Mouse (Mus musculus) layer of hippocampus, adult 9-11 months (tissue): ENCODE data around the gene Zkscan16.

Experiments used
- DNase-seq: peaks from one replicate; pipeline ENCODE4 v3.0.0; 2022

Gene Zkscan16

DNA sequence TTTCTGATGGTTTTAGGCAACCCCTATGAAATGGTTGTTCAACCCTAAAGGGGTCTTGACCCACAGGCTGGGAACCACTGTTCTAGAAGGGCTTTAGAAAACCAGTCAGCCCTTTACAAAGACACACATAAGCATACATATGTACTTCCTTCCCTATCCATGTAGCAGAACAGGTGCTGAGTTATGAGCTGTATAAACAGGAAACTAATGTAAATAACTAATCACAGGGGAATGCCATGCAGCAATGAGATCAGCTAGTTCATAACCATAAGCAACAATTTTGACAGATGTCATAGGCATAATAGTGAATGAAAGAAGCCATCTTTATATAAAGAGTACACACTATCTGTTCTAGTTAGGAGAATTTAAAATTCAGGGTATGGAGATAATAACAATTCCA lies 1.8 kb upstream of the Zkscan16 start:
- no peak for DNase-seq

GRCm38 (mm10) chr4:58942942-58943341 lies 486 bp upstream of the Zkscan16 start:
- no peak for DNase-seq

- DNase-seq = no peak
These were observed 752 bp downstream of the Zkscan16 start for GRCm38 (mm10) chr4:58944206-58944553.

DNA sequence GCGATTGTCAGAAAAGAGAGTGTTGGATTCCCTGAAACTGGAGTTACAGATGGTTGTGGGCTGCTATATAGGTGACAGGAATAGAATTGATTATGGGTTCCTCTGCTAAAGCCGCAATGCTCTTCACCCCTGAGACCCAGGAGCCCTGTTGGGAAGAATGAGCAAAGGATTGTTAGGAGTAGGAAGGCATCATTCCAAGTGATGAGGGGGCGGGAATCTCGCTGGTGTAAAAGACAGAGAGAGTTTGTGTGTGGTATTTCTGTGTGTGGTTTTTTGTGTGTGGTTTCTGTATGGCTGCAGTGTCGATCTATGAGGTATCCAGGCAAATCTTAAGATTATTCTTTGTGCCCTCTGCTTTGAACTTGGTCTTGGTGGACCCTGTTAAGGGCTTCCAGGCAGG lies 1.3 kb downstream of the Zkscan16 start:
- peak; percentile 25 for DNase-seq

DNA sequence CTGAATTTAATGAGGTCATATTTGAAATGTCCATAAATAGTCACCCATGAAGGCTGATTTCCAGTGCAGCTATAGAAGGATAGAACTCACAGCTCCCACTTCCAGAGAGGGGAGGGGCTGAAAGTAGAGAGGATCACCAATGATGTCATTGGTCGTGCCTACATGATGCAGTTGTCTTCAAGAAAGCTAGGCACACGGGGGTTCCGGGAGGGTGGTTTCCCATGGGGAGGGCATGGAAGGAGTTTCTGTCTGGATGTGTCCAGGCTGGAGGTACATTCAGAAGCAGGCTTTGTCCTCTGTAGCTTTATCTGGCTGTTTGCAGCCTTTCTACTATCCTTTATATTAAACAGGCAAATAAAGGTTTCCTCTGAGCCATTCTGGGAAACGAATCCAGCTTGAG lies 5.0 kb downstream of the Zkscan16 start:
- no peak for DNase-seq

- DNase-seq = no peak
These were observed 9.2 kb downstream of the Zkscan16 start for GRCm38 (mm10) chr4:58952630-58953029.

GRCm38 (mm10) chr4:58961719-58962118 lies 18.3 kb downstream of the Zkscan16 start:
- no peak for DNase-seq

DNA sequence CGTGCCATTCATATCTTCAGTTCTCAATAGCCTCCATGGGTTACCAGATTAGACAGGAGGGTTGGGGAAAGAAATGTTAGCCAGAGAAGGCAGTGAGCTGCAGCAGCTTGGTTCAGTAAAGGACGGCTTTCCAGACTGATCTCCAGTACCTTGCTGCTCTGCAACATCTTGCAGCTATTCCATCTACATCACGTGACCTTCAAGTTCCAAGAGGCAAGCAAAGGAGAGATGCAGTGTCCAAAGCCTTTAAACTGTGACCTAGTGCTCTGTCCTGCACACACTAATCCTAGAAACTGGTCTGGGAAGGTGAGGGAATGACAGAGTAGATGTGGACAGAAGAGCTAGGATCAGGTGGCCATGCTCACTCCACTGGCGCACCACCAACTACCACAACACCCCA lies 19.8 kb downstream of the Zkscan16 start:
- DNase-seq = no peak

DNA sequence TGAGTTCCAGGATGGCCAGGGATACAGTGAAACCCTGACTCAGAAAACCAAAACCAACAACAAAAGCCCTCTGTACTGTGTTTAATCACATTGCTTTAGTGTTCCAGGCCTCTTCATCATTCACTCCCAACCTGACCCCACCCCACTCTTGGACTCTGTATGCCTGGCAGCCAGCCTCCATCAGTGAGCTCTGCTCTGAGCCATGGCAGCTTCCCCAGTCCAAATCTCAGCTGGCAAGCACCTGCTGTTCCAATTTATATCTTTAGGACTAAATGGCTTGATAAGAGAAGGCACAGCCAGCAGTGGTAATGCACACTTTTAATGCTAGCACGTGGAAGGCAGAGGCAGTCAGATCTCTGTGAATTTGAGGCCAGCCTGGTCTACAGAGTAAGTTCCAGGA lies 21.7 kb downstream of the Zkscan16 start:
- DNase-seq = no peak

DNA sequence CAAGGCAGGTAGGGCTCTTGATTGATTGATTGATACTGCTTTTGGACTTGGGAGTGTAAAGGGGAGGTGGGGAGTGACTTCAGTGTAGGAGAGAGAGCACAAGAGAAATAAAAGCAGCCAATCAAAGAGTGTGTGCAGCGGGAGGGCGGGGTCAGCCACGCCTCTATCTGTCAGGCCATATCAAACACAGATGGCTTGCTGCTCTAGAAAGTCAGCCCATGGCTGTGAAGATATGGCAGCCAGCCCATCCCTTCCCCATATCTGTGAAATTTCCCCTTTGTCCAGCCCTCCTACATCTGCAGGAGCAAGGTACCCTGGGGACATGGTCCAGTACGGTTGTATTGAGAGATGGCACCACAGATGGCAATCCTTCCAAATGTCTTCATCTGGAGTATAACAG lies 27.2 kb downstream of the Zkscan16 start:
- DNase-seq = no peak

DNA sequence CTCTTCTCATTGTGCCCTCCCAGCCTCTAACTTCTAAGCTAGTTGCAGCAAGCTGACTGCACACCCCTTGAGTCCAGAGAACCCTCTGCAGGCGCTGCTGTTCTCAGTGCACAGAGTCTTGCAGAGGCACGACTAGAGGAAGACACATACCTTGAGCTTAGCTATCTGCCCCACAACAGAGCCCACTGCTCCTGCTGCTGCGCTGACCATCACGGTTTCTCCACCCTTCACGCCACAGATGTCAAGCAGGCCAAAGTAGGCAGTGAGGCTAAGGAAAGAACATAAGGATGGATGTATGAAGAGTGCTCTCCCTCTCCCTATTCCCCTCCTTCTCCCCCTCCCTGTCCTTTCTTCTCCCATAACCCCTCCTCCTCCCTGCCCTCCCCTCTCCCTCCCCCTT lies 32.3 kb downstream of the Zkscan16 start:
- DNase-seq = no peak

DNA sequence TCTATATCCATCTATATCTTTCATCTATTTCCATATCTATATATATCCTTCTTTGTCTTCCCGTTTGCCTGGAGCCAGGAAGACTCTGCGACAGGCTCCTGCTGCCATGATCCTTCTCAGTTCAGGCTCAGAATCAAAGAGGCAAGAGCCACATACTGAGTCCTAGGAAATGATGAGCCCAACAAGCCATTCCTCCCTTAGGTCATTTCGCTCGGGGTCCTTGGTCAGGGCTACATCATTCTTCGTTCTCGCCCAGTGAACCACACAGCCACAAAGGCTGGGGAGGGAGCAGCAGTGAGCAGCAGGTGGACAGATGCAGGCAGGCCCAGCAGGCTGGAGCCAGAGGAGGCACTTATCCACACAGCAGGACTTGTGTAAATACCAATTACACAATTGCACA lies 38.0 kb downstream of the Zkscan16 start:
- no peak for DNase-seq

- no peak for DNase-seq
These were observed 39.4 kb downstream of the Zkscan16 start for GRCm38 (mm10) chr4:58982806-58983205.

- peak; percentile 47 for DNase-seq
These were observed 41.8 kb downstream of the Zkscan16 start for GRCm38 (mm10) chr4:58985157-58985648.

GRCm38 (mm10) chr4:58986540-58987190 lies 43.2 kb downstream of the Zkscan16 start, which contains the start of gene Ptgr1:
Gene Ptgr1 (minus strand): TSS chr4:58987119.
- peak; percentile 88 for DNase-seq

DNA sequence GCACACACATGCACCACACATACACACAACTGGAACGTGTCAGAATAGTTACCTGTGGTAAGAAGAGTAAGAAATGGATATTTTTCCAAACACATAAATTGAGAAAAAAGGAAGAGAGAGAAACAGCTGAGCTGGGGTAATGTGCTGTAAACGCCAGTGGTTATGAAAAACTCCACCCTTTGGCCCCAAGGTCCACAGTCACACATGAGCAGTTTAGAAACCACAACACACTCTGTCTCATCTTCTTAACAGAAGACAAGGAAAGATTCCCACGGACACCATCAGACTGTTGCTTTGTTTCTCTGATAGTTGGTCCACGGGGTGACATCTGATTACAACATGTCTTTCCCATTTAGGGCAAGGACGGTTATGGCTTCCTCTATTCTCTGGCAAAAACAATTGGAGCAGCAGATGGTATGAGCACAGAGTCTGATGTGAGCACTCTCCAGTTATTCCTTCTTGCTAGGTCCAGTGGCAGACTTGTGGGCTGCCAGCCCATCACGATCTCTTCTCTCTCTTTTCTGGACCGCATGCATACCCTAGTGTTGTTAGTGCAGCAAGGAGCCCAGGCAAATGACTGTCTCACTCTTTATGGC lies 46.0 kb downstream of the Zkscan16 start:
- DNase-seq = no peak

GRCm38 (mm10) chr4:58990609-58991434 lies 47.4 kb downstream of the Zkscan16 start:
- DNase-seq = no peak

DNA sequence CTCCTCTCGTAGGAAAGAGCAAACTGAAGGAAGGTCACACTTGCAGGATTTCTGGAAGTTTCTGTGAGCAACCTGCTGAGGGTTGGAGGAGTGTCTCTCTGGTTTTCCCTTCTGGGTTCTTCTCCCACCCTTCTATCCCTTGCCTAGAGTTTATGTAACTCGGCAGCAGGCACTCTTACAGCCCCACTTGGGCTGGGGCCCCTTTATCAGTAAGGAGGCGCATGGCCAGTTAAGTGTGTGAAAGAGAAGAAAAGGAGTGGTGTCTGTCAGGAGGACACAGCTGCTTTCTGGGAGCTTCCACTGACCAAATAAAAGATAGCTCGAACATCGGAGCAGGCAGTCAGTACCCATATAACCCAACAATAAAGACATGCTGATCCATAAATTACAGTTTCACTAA lies 48.8 kb downstream of the Zkscan16 start:
- no peak for DNase-seq

DNA sequence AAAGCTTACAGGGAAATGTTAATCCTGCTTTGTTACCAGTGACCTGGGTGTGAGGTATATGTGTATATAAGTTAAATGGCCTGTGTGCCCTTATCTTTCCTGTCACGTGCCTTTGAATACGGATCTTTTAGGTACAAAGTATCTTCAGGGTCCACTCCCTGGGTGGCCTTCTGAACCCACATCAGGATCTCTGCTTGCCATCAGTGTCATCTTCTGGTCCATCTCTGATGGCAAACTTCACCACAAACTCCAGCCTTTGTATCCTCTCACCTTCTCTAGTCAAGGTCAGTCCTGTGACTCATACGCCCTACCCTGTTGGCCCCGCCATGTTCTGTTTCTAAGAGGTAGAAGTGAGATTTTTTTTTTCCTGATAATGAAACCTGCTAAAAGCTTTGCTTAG lies 51.3 kb downstream of the Zkscan16 start, which contains the start of gene Dnajc25:
TSS of gene Dnajc25 (plus strand) at position 301 of the 400 bp plus-strand sequence.
- no peak for DNase-seq

- no peak for DNase-seq
These were observed 51.8 kb downstream of the Zkscan16 start for GRCm38 (mm10) chr4:58995251-58995693.

GRCm38 (mm10) chr4:58997081-58997480 lies 53.7 kb downstream of the Zkscan16 start:
- DNase-seq = no peak

GRCm38 (mm10) chr4:58998688-58999087 lies 55.3 kb downstream of the Zkscan16 start:
- no peak for DNase-seq

DNA sequence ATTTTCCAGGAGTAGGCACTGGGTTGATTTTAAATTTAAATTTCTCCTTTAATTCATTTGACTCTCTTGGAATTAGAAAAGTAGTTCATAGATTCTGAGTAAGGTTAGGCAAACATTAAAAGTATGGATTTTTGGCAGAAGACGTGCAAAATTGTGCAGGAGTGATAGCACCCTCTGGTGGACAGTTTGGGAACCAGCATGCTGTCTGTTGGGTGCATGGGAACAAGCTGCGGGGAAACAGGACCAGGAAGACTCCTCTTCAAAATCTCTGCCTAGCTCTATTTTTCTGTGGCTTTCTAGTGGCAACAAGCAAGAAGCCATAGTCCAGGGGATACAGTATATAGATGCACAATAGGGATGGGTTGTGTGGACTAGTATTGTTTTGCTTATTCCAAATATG lies 56.3 kb downstream of the Zkscan16 start:
- peak; percentile 39 for DNase-seq

GRCm38 (mm10) chr4:59000614-59001013 lies 57.2 kb downstream of the Zkscan16 start:
- no peak for DNase-seq
